Mouse (Mus musculus) left cerebral cortex, adult 11 months (tissue): ENCODE results near the gene Defb42.

Source experiments
- DNase-seq: peaks from one replicate; pipeline ENCODE4 v3.0.0; 2022; ENCODE audit warnings: low spot score

The Defb42 gene

DNA sequence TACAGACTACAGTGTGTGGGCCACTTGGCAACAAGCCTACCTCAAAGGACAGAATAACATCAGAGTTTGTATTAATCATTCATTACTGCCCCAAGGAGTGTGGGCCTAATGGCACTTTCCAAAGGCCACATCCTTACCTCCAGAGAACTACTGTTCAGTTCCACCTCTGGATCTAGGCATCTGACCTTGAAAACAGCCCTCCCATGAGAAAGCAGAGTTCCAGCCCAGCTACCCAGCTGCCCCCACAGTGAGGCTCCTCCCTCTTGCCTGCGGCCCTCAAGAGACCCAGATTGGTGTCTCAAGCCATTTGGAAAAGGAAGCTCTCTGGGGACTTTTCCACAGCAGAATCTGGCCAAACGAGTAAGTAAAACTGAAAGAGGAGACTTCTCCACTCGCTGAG is at the start of gene Defb42:
Defb42 (plus strand) TSS at position 301 of the 400 bp plus-strand sequence.
- DNase-seq: no peak

DNA sequence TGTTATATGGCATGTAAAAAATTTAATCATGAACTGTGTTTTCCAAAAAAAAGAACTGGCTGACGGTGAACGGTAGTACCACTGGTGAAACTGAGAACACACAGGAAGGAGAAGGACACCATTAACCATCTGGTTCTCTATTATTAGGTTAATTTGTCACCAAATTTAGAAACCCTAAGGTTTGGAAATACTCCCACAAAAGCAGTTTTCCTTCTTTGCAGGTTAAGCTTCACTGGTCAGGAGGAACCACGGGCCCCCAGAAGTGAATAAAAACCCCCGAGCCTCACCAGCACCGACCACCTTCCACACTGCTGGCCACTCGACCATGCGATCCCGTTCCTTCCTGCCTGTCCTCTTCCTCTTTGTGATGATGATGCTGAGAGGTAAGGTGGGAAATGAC is 49.0 kb upstream of the Defb42 start, which contains the start of gene Defb47:
Defb47 (plus strand) TSS at position 301 of the 400 bp plus-strand sequence.
- DNase-seq: no peak

DNA sequence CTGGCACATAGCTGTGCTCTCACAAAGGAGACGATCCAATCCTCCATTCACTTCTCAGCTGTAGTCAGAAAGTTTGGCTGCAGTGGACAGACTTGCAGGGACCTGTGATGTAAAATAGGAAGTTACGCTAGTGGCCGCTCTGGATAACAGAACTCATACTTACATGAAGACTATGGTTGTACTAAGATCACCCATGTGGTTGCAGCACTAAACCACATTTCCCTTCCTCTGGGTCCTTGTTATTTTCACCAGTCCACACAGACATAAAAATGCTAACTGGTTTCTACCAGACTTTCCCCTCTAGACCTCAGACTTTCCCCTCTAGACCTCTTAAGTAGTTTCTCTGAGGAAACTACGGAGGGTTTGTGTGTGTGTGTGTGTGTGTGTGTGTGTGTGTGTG is 47.8 kb upstream of the Defb42 start:
- no peak for DNase-seq

DNA sequence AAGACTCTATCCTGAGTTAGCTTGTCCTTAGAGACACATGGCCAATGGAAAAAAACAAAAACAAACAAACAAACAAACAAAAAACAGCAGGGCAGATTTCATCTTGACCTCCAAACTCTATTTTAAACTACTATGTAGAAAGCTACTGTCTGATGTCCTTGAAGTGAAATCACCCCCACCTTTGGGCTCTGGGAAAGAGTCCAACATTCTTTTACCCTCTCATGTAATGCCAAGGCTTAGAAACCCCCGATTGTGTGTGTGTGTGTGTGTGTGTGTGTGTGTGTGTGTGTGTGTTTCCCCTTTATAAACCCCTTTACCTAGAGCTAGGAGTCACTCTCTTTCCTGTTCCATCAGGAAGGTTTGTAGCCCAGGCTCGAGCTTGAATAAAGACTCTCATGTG is 44.2 kb upstream of the Defb42 start:
- no peak for DNase-seq

DNA sequence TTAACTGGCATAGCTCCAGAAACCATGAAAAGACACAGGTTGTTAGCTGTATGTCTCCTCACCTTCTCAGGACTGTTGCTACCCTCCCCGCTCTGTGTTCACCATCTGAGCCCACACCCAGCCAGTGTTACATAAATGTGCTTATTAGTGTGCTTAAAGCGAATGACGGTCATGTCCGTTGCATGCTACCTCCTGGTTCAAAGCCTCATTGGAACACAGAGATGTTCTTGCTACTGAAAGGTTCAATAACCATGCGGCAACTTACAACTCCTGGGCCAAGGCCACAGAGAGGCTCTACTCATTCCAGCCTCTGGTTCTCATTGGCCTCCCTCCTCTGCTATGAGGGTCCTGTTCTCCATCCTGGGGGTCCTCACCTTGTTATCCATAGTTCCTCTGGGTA is 35.3 kb upstream of the Defb42 start, which contains the start of gene Defb43:
Defb43 (plus strand) TSS at position 301 of the 400 bp plus-strand sequence.
- no peak for DNase-seq

DNA sequence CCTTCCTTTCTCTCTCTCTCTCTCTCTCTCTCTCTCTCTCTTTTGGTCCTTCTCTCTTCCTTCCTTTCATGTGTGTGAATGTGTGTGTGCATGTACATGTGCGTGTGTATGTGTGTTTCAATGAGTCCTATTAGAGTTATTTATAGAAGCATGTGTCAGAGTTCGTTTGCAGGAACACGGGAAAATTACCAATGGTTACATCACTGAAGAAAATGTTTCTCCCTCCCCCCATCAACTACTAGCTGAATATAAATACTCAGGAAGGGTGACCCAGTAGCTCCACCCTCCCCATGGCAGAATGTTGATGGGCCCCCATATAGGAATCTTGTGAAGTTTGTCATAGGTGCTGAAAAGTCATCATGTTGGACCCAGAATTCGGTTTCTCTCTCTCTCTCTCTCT is 33.7 kb upstream of the Defb42 start:
- DNase-seq: no peak

DNA sequence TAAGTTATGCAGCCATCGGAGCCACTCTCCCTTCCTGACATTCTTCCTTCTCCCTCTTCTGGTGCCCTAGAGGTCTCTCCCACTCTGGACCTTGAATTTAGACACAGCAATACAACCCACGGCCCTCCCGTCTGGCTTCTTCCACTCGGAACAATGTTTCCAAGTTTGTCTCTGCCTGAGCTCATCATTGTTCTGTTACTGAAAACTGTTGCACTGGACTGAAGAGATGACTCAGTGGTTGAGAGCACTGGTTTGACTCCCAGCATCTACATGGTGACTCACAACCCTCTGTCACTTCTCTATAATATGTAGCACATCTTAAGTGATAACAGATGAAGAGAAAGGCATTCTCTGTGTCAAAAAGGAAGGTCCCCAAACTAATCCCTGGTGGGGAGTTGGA is 32.1 kb upstream of the Defb42 start:
- DNase-seq: no peak

DNA sequence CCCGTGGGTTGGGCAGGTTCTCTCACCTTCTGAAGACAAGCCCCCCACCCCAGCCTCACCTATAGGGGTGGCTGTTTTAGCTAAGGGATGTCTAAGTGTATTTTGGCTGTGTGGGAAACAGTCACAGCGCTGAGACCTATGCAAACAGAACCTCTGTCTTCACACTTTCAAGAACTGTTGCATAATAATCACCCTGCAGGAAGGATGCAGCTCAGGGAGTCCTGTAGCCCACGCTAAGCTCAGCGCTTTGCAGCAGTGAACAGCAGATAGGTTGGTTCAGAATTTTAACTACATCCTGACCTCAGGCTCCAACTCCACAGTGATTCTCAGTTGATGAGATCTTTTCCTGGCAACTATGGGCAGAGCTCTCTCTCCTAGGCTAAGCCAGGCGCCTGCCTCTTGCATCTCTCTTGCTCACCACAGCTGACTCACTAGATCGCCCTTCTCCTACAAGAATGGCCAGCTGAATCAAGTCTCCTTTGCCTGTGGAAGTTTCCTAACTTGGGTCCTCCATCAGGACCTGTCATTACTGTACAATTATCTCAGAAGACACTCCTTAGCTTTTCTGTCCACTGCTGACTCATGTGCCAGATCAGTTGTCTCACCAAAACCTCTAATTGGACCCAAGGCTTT is 26.2 kb upstream of the Defb42 start:
- DNase-seq: peak; percentile 30

DNA sequence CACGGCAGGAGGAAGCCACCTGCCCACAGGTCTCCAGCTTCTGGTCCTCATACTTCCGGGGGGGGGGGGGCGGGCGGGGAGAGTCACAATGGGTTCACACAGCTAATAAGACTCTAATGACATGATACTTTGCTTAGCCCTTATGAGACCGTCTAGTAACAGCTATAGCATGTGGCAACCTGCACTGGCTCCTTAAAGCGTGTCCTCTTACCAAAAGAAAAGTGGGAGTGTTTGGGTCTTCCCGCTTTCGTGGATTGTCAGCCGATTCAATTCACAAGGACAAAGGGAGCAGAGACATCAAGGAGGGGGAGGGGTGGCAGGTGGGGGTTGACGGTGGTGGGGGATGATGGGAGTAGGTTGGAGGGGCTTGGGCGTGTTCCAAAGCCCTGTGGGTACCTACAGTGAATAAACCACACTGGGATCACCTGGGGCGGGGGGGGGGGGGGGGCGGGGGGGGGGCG is 3.1 kb downstream of the Defb42 start, which contains the start of gene Defb30:
Defb30 (minus strand) TSS at position 51 of the 461 bp plus-strand sequence.
- DNase-seq: no peak

DNA sequence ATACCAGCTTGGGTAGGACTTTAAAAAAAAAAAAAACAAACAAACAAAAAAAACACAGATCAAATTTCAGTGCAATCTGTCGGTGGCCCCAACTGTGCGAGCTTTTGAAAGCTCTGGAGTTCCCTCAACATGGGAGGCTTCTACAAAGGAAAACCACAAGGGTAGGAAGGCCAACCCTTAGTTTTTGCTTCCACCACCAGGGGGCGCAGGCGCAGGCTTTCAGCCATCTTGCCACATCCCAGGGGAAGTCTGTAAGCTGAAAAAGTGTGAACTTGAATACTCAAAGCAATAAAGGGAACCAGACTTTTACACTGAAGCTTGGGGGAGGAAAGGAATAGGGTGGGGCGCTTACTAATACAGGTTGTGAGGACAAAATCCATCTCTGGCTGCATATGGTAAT is 4.0 kb downstream of the Defb42 start:
- DNase-seq: peak; percentile 6

DNA sequence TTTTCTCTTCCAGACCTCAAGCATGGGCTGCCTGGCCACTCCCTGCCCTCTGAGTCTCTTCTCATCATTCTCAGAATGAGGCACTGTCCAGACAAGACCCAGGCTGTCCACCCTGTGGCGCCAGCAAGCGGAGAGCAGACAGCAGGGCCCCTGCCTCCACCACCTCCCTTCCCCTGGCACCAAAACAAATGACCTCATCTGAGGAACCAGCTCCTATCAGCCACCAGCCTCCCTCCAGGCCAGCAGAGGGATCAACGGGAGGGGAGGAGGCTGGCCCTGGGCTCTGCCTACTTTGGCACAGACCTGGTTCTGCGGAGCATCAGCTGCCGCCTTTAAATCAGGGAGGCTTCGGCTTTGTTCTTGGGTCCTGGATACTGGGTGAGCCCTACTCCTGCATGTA is 7.9 kb downstream of the Defb42 start:
- peak; percentile 53 for DNase-seq

DNA sequence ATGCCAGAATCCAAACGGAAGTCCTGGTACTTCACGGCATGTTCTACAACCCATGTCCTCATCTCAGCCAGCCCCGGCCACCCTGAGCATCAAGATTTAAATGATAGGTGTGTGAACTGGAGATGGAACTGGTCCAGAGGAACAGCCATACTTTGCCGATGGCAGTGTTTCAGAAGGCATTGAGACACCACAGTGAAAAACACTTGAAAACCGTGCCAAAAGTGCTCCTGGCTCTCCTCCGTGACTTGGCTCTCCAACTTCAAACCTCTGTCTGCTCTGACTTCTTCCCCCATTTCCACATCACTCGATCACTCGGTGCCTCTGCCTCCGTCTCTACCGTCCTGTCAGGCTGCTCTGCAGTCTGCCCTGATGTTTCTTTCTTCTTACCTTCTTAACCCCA is 13.6 kb downstream of the Defb42 start:
- DNase-seq: no peak

DNA sequence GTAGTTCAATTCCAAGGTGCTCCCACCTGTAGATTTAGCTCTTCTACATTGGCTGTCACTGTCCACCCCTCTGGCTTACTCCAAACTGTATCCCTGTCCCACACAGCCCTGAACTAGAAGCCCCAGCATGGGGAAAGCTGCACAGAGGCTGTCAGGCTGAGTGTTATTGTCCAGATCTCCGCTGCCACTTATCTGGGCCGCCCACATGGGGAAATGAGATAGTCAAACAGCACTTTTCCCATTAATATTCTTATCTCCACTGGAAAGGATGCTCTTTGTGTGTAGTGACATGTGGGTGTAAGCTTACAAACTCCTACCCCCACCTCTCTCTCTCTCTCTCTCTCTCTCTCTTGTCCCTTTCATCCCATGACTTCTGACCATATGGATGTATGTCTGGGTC is 15.4 kb downstream of the Defb42 start:
- DNase-seq: no peak

DNA sequence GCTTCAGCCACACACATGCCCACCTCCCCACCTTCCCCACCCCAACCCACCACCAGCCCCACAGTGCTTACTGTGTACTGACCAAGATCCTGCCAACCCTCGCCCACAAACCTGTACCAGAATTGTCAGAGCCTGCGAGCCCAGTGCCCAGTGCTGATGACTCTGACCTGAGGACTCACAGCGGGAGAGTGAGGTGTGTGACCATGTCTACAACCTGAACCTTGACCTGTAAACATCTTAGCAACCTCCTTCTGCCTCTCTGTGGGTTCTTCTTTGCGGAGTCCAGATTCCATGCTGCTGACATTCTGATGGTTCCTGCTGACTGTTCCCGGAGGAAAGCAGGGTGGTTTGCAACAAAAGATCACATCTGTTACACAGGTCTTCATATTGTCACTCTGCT is 18.6 kb downstream of the Defb42 start:
- DNase-seq: no peak

DNA sequence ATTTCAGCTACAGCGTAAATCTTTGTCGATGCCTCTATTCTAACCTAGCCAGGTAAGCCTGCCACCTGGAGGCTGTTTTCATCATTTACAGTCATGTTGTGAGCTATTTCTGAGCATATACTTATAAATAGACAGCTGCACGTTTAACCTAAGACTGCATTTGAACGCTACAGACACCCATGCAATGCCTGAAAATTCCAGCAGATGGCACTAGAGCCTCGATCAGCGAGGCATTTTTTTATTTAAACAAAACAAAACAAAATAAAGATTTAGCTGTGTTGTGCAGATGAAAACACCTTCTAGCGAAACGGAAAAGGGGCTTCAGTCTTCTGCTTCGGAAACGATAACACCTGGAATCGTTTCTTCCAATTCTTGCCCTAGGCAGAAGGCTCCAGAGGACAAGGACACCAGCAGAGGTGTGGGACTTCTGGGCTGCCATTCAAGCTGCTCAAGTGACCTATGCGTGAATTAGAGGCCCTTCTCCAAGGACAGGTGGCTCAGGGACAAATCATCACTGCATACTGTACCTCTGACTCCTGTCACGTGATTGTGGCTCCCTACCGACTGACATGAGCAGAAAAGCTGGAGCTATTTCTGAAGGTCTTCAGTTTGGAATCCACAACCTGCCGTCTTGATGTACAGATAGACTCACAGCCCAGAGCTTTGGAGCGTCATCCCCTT is 20.0 kb downstream of the Defb42 start:
- peak; percentile 39 for DNase-seq

DNA sequence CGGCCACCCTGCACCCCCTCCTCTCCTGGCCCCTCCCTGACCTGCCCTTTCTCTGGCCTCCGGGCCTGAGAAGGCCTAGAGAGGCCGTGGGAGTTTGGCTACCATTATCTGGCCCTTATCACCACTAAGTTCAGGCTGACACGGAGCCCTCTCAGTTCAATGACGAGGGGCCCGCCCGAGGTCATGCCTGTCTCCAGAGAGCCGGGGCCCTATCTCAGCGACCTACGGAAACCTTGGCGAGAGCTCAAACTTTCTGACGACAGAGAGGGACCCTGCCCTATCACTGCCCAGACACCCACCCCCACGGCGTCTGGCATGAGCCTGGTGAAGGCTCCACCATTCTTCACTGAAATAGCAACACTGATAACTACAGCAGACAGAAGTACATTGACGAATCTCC is 20.9 kb downstream of the Defb42 start:
- DNase-seq: no peak
